Mouse (Mus musculus) kidney, adult 8-10 months (tissue): ENCODE measurements at regions not wholly inside any gene's neighbourhood (a gene's known extent, or its start where the extent isn't known, plus 50 kb on each side); places are given as distances from the start of the nearest gene placed in this dataset.
"Not testable (repeated sequence)": the region's sequence is repeated elsewhere in the genome, so short reads cannot be mapped to it uniquely, and the experiment has no call there.

ENCODE experiments used
- DNase-seq, 2 experiments: peaks; one replicate each; pipeline ENCODE4 v3.0.0; 2022

DNA sequence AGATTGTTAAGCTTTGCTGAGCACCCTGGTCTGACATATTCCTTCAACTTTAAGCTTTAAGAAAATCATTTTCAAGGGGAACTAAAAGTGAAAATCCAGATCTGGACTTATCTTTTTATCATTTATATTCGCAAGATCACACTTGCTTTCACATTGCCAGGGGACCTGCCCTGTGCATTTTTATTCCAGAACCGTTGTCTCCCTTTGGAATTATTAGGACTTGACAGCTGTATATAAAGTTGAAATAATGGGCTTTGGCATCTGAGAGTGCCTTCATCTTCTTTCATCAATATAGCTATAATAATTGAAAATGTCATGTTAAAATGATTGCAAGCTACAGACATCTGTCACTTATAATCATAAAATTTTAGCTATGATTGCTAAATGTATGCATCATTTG lies 276.8 kb upstream of the Olfm3 start:
- DNase-seq, result no peak

DNA sequence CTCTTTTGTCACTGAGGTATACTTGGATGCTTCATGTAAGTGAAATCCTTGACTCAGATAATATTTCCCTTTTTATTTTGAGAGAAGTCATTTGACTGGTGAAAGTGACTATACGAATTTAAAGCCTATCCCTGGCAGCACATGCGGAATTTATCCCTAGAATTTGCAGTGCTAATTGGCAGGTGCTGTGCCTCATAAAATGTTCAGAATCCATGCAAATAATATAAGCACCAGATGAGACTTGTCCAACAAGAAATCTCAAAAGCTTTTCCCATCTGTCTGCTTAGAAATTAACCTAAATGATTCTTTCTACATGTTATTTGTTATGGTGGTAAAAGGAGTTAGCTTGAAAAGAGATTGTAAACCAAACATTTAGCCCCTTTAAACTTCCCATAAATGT lies 268.5 kb upstream of the Olfm3 start:
- DNase-seq, result no peak

DNA sequence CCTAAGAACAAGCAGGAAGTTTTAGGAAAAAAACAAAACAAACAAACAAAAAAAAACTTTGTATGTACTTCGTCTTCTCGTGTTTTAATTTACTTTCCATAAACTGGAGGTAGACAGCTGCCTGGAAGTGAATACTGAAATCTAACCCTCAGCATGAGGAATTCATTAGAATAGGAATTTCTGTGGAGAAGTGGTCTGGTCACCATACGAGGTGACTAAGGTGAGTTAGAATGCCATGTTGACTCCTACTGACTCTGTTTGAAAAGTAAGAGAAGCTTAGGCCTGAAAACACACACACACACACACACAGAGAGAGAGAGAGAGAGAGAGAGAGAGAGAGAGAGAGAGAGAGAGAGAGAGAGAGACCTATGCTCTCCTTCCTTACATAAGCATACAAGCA lies 255.9 kb upstream of the Olfm3 start:
- no peak for DNase-seq

DNA sequence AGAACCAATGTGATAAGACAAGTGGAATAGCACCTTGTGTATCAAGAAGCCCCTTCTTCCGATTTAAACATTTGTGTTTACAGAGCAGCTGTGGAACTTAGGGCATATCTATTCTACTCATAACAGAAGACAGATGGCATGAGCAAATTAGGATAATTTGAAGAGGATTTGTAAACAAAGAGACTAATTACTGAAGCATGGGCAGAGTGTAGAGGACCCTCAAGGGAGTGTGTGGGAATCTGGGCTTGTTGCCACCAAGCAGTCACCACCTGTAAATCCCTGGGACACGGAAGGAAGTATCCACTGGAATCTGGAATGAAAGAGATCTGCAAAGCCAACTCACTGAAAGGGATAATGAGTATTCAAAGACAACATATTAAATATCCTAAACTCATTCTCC lies 205.9 kb upstream of the Olfm3 start:
- DNase-seq, result no peak

DNA sequence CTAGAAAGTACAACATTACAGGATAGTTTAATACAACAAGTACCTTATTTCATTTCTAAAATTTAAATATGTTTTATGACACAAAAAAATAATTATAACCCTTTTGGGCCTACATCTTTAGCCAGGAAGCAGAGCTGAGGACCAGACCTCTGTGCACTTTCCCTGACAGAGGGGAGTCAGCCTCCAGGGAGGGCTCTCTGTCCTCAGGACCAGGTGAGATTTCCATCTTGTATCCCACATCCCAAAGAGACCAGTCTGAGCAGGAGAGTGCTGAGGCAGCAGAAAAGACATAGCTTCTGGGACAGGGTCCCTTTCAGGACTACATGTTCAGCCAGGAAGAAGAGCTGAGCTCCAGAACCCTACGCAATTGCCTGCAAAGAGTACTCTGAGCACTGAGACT lies 178.7 kb upstream of the Olfm3 start:
- DNase-seq, result no peak

DNA sequence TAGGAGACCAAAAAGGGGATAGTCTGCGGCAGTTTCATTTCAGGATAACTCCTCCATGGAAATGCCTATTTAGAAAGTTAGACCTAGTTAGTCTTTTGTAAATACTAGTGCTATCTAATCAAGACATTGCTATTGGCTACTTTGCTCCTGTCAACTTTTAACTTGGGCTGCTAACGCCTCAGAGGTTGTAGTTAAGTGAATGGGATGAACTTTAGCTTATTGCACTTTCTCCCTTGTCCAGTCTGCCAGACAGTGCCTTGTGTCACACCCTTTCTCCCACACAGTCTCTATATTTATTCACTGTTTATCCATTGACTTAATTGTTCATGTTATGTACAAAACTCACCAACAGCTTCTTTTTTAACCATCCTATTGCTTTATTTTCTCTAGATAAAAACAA lies 167.5 kb upstream of the Olfm3 start:
- DNase-seq, result peak; percentile 42 to 48

DNA sequence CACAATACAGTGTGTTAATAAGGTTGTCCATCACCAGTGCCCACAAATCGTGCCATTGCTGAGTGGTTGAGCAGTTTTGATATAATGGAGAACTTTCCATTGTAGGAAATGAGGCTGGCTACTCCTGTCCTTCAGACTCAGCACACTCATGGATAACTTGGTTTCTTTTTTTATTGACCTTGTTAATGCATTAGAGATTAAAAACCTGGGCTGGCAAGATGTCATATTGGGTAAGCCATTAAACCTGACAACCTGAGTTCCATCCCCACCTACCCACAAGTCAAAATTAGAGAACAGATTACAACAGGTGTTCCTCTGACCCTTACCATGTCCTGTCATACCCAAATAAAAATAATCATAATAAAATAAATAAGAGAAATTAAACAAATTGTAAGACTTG lies 159.7 kb upstream of the Olfm3 start:
- DNase-seq, result peak; percentile 10 to 30

DNA sequence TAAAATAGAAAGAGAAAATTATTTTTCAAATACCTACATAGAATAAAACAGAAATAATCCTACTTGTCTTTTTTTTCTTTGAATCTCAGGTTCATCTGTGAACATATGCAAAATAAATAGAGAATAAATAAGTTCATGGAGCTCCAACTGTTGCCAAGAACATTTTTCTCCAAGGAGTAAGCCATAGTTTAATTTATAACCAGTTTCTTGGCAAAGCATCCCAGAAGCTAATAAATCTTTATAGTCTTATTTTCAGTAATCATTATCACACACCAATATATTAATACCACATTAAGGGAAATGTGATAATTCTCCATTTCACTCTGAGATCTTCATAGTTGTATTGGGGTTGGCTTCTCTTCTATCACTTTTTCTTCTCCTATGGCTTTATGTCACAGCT lies 158.7 kb upstream of the Olfm3 start:
- peak in 1 of 2 experiments; percentile 22 for DNase-seq

DNA sequence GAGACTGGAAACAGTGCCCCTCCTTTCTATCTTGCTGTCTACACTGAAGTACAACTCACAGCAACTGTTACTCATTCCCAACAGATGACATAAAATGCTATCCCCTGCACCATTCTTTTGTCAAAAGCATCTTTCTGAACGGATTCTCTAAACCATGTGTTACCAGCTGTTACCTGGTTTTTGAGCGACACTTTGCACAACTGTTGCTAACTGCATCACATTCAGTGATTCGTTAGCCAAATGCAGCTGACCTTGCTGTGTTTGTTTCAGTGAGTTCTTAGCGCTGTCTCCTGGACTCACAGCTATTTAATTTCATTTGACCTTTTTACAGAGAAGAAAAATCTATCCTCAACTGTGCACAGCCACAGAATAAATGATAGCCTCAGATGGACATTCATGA lies 146.6 kb upstream of the Olfm3 start:
- DNase-seq, result no peak

DNA sequence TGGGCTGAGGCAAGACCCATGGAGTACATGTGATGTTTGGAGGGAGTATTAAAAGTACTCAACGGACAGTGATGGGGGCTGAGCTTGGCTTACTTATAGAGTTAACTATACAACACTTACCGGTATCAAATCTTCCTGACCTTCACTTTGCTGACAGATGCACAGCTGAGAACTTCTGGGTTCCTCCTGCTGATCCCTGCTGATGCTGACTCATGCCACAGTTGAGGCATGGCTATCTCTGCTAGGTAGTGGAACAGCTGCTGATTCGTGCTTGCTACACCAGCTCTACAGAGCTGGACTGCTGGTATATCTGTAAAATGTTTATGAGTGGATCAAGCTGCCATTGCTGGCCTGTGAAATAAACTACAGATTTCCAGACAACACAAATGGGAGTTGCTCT lies 145.3 kb upstream of the Olfm3 start:
- no peak for DNase-seq

DNA sequence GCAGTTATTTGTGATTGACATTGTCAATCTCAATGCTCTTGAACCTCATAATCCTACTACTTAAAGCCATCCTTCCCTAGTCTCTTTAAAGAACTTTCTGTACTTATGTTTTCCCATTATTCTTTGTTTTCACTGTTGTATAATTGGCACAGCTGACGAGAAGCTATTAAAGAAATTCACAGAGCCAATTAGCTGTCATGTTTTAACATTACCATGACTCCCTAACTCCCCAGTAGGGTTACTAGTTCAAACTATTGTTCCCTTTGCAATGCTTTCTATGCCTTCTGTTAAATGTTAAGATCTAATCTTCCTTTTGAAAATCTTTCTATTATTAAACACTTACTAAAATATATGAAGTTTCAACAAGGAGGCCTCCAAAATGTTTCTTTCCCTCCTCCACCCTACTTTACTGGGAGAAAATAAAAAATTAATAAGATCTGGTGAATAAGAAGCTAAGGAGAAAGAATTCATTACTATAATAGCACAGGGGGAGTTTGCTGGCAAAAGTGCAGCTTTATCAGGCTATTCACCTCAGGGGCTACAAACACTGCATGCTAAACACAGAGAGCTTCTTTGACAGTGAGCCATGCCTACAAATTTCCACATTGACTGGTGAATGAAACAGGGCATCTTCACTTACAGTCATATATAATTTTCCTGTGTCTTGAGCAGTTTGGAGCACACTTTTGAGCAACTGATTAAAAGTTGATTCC lies 144.4 kb upstream of the Olfm3 start:
- no peak for DNase-seq

DNA sequence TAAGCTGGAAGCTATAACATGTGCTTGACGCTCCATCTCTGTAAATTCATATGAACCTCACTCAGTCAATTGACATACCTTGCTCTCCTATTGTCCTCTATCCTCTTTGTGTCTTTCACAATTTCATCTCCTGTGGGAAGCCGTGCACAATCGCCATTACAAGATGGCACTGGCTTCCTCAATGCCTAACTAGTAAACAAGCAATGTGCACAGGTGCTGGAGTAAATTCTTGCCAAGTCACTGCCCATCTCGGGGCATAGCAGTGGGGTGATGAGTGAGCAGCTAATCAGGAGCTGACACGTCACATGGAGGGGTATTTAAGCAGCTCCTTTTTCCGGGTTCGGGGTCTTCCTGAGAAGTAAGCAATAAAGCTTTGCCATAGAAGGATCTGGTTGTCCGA lies 141.5 kb upstream of the Olfm3 start:
- DNase-seq, result not testable (repeated sequence)

DNA sequence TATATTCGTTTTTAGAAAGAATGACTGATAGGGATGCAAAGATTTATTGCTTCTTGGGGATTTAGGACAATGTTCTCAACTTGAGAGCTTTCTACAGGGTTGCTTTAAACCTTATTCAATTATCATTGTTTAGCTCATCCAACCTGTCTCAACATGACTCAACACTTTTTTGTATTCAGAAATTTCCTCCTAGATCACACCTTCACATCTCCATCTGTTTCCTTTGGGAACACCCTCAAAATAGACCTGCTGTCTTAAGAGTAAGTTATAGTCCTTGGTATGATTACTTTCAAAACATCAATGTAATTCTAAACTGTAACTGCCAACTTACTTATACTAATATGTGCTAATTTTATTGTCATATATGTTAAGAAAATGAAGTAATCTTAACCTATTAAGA lies 114.8 kb upstream of the Olfm3 start:
- DNase-seq, result no peak

DNA sequence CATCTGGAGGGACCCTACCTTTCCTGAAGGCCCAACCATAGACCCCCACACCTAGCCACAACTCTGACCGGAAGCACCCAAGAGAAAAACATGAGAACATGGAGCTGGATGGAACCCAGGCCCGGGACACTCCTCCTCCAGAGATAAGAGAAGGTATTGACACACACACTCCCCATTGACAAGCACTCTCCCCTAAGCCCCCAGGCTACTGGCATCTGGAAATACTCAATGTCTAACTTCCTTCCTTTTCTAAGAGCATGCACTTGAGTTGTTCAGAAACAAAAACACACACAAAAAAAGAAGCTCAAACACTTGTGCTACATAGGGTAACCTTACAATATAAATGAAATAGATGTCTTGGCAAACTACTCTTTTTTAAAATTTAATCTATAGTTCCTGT lies 113.9 kb upstream of the Olfm3 start:
- no peak for DNase-seq

DNA sequence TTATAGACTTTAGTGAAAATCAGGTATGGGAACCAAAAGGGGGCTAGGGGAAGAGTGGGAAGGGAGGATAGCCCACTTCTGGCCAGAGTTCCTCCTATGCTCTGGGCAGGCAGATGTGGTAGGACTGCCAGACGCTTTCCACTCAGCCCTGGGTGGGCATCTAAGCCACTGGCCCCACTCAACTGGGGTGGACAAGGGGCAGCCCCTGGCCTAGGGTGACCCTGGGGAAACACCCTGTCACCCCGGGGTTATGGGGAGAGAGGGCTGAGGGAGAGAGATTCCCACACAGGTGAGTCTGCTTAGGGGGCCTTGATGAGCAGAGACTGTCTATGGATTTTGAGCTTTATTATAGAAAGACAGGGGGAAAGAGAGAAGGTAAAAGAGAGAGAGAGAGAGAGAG lies 70.8 kb upstream of the Olfm3 start:
- DNase-seq, result no peak
